Mouse (Mus musculus): ENCODE results near the gene Lgr4.

- TF ChIP-seq HCFC1 (IDR thresholded peaks at IDR 0.05; ENCODE audit: borderline replicate concordance, insufficient read depth, low read length), result no peak
- no peak for TF ChIP-seq ZNF384 (IDR thresholded peaks at IDR 0.05; ENCODE audit: low read depth, low read length)
Measured at GRCm38 (mm10) chr2:109945532-109945931, 28.1 kb downstream of the Lgr4 start.
